14 mouse cellular contexts compared by ENCODE assay signal in genomic region chr17:6808521-6809165, GRCm38 (mm10). TPM values are rescaled to one million over a fixed set of nuclear protein-coding genes. Genes with fewer than 3 reads are reported as not detected.
DNase-seq lines count a peak whose midpoint lies in the region; ATAC-seq and TF ChIP-seq lines count a peak whose summit lies in the region.
"Had no signal": no experiment of that assay in that cellular context is flagged by ENCODE, and none has a peak within 500 bp of the region (broad histone marks: within the 10 kb centered on the region; RNA-seq: fewer than 3 reads in every experiment).

No protein-coding gene starts in this region.

- no peak overlapping the region for H3K4me2 ChIP-seq in kidney, embryonic 14.5 days (replicated peaks; ENCODE audit: low read depth, low read length)
- no peak overlapping the region for H3K4me2 ChIP-seq in intestine, postnatal 0 days (replicated peaks; ENCODE audit: low read depth)
- no peak overlapping the region for H3K4me2 ChIP-seq in heart, embryonic 11.5 days
- H3K4me2 ChIP-seq: liver, embryonic 15.5 days; midbrain, embryonic 15.5 days had no signal

- no peaks in the 10 kb centered on the region for H3K9me3 ChIP-seq in kidney, embryonic 14.5 days (ENCODE audit: control insufficient read depth, low read length)
- no peaks in the 10 kb centered on the region for H3K9me3 ChIP-seq in intestine, postnatal 0 days (ENCODE audit: control insufficient read depth)
- no peaks in the 10 kb centered on the region for H3K9me3 ChIP-seq in heart, embryonic 11.5 days (replicated peaks; ENCODE audit: control insufficient read depth, low read length)
- H3K9me3 ChIP-seq: liver, embryonic 15.5 days; midbrain, embryonic 15.5 days had no signal

- ATAC-seq in kidney, embryonic 14.5 days (ENCODE audit: low FRiP score, low TSS enrichment) = no peak
- ATAC-seq in intestine, postnatal 0 days = peak; percentile 52
- ATAC-seq in heart, embryonic 11.5 days (replicated peaks; ENCODE audit: insufficient number of reproducible peaks, low FRiP score, low TSS enrichment) = no peak
- ATAC-seq: midbrain, embryonic 15.5 days had no signal

- H3K4me3 ChIP-seq in kidney, embryonic 14.5 days (ENCODE audit: low read length) = no peak overlapping the region
- H3K4me3 ChIP-seq in kidney, adult 2 months (ENCODE audit: insufficient read depth, low read depth, low read length) = no peak overlapping the region
- no peak overlapping the region for H3K4me3 ChIP-seq in intestine, postnatal 0 days (ENCODE audit: low read depth, low read length)
- H3K4me3 ChIP-seq in heart, embryonic 11.5 days (ENCODE audit: low read depth, low read length) = no peak overlapping the region
- H3K4me3 ChIP-seq: liver, embryonic 15.5 days; midbrain, embryonic 15.5 days had no signal

- no peak for TF ChIP-seq CTCF in kidney, adult 2 months (conservative IDR thresholded peaks at IDR 0.05; ENCODE audit: insufficient read depth, insufficient read length, low read depth, low read length)
- no peak for TF ChIP-seq CTCF in intestine, postnatal 0 days (IDR thresholded peaks at IDR 0.05; ENCODE audit: low read depth)

- H3K9ac ChIP-seq in kidney, embryonic 14.5 days (ENCODE audit: low read depth, low read length) = no peak overlapping the region
- no peak overlapping the region for H3K9ac ChIP-seq in intestine, postnatal 0 days (ENCODE audit: low read depth, low read length)
- no peak overlapping the region for H3K9ac ChIP-seq in heart, embryonic 11.5 days (ENCODE audit: low read depth, low read length)
- H3K9ac ChIP-seq: liver, embryonic 15.5 days; midbrain, embryonic 15.5 days had no signal

- no peak for TF ChIP-seq POLR2A in kidney, adult 2 months (IDR thresholded peaks at IDR 0.05; ENCODE audit: low read depth, low read length)

- DNase-seq in kidney, adult 2 months = no peak
- peak; percentile 36 for DNase-seq in right cerebral cortex, adult 18-20 months
- DNase-seq in right cerebral cortex, postnatal 4 days = no peak
- peak; percentile 59 for DNase-seq in yolk sac, embryonic 10.5 days (ENCODE audit: low spot score)
- no peak for DNase-seq in natural killer cell, adult 2 months (ENCODE audit: low spot score in 2 of 2)
- DNase-seq: cerebellum, adult 11 months; gastrocnemius, postnatal 25 days; heart, postnatal 4 days; thymus, adult 18-20 months had no signal

- H3K27ac ChIP-seq in kidney, embryonic 14.5 days (ENCODE audit: low read depth, low read length) = peak overlapping the region; percentile 32; the same call in 1 of the 2 replicates
- no peak overlapping the region for H3K27ac ChIP-seq in kidney, adult 2 months (ENCODE audit: insufficient read depth, low read depth, low read length)
- H3K27ac ChIP-seq in intestine, postnatal 0 days (ENCODE audit: low read depth, low read length) = peak overlapping the region; percentile 89
- no peak overlapping the region for H3K27ac ChIP-seq in heart, embryonic 11.5 days (ENCODE audit: low read depth, low read length)
- H3K27ac ChIP-seq: liver, embryonic 15.5 days; midbrain, embryonic 15.5 days had no signal

- peaks cover 19% of the 10 kb centered on the region; the same call in 1 of the 2 replicates for H3K4me1 ChIP-seq in kidney, embryonic 14.5 days (ENCODE audit: control insufficient read depth, insufficient read depth, low read length)
- H3K4me1 ChIP-seq in kidney, adult 2 months (ENCODE audit: control insufficient read depth, insufficient read depth, low read length) = peaks cover 27% of the 10 kb centered on the region
- H3K4me1 ChIP-seq in intestine, postnatal 0 days (replicated peaks; ENCODE audit: control insufficient read depth, insufficient read depth, low read length) = peaks cover 13% of the 10 kb centered on the region; the same call in 1 of the 2 replicates
- peaks cover 10% of the 10 kb centered on the region for H3K4me1 ChIP-seq in heart, embryonic 11.5 days (ENCODE audit: control insufficient read depth, insufficient read depth, low read length)
- H3K4me1 ChIP-seq: midbrain, embryonic 15.5 days had no signal

- no peaks in the 10 kb centered on the region for H3K27me3 ChIP-seq in kidney, embryonic 14.5 days (ENCODE audit: control insufficient read depth, insufficient read depth, low read length)
- no peaks in the 10 kb centered on the region for H3K27me3 ChIP-seq in kidney, adult 2 months (replicated peaks; ENCODE audit: control insufficient read depth, insufficient read depth, low read length)
- H3K27me3 ChIP-seq in intestine, postnatal 0 days (replicated peaks; ENCODE audit: control insufficient read depth, insufficient read depth, low read length) = no peaks in the 10 kb centered on the region
- H3K27me3 ChIP-seq in heart, embryonic 11.5 days (ENCODE audit: control insufficient read depth, insufficient read depth, low read length) = no peaks in the 10 kb centered on the region
- H3K27me3 ChIP-seq: liver, embryonic 15.5 days; midbrain, embryonic 15.5 days had no signal

- 69% methylated on average over 8 of the region's 8 CpGs for whole genome bisulfite sequencing in kidney, embryonic 14.5 days
- 76% methylated on average over 8 of the region's 8 CpGs for WGBS in kidney, adult 2 months
- WGBS in intestine, postnatal 0 days = 46% methylated on average over 8 of the region's 8 CpGs
- 72% methylated on average over 8 of the region's 8 CpGs for WGBS in heart, embryonic 11.5 days (ENCODE audit: insufficient replicate concordance)

- H3K36me3 ChIP-seq in kidney, embryonic 14.5 days (ENCODE audit: control insufficient read depth, insufficient read depth, low read length) = no peaks in the 10 kb centered on the region
- H3K36me3 ChIP-seq in kidney, adult 2 months (ENCODE audit: control insufficient read depth, insufficient read depth, low read length) = no peaks in the 10 kb centered on the region
- H3K36me3 ChIP-seq in intestine, postnatal 0 days (ENCODE audit: control insufficient read depth, insufficient read depth) = no peaks in the 10 kb centered on the region
- no peaks in the 10 kb centered on the region for H3K36me3 ChIP-seq in heart, embryonic 11.5 days (ENCODE audit: control insufficient read depth, insufficient read depth, low read length)
- H3K36me3 ChIP-seq: liver, embryonic 15.5 days; midbrain, embryonic 15.5 days had no signal

RNA-seq across cellular contexts. Expression of gene Ezr, which starts 26.1 kb away (rescaled TPM):
- polyA plus RNA-seq in kidney, embryonic 14.5 days (2014; fragmentation: Nextera tagmentation; extraction: Ambion mirVana) = 96.7 and 158 TPM in 2 replicates
- polyA plus RNA-seq in kidney, adult 2 months (2012; rRNA removed) = 129 and 152 TPM in 2 replicates
- 342 and 379 TPM in 2 replicates for polyA plus RNA-seq in intestine, postnatal 0 days (2015; fragmentation: Nextera tagmentation; extraction: Ambion mirVana)
- 89.2 and 109 TPM in 2 replicates for polyA plus RNA-seq in heart, embryonic 11.5 days (2014; fragmentation: Nextera tagmentation; extraction: Ambion mirVana)

Comparison
In these comparisons a context has a peak if more than half of its experiments do, and no peak if none do; other contexts are left out.
1. H3K27ac ChIP-seq: peak in kidney, embryonic 14.5 days (single experiment) and intestine, postnatal 0 days (single experiment); none in kidney, adult 2 months (single experiment) and heart, embryonic 11.5 days (single experiment).
2. DNase-seq: peak in right cerebral cortex, adult 18-20 months (single experiment) and yolk sac, embryonic 10.5 days (single experiment); none in kidney, adult 2 months (single experiment), right cerebral cortex, postnatal 4 days (single experiment) and natural killer cell, adult 2 months (0 of 2).